Mouse (Mus musculus) lung, embryonic 14.5 days (tissue): ENCODE data around the gene Nat8f1. TPM values are rescaled to one million over a fixed set of nuclear protein-coding genes. Genes with fewer than 3 reads are reported as not detected.
"Not testable (repeated sequence)": the region's sequence is repeated elsewhere in the genome, so short reads cannot be mapped to it uniquely, and the experiment has no call there.

Source experiments
- ATAC-seq: fragments of 200-750 bp; cut with Nextera tagmentation; 2 replicates; pipeline ENCODE4 v1.8.0; 2017; ENCODE audit warnings: mild to moderate bottlenecking, moderate TSS enrichment, moderate library complexity; ENCODE audit not compliant: insufficient read depth
- DNase-seq: peaks from one replicate; pipeline ENCODE4 v3.0.0-alpha.2; 2015
- H3K27ac ChIP-seq: fragments of 300-500 bp; sonication (generic); 2 replicates; pipeline ENCODE4 v1.5.1; 2014; ENCODE audit warnings: low read depth, mild to moderate bottlenecking, moderate library complexity
- H3K27me3 ChIP-seq: fragments of 300-500 bp; sonication (generic); 2 replicates; pipeline ENCODE4 v1.6.1; 2014; ENCODE audit warnings: low read length, control low read depth; ENCODE audit not compliant: insufficient read depth
- H3K36me3 ChIP-seq: fragments of 300-500 bp; sonication (generic); 2 replicates; pipeline ENCODE4 v1.6.1; 2014; ENCODE audit warnings: control low read depth; ENCODE audit not compliant: insufficient read depth
- H3K4me1 ChIP-seq: fragments of 300-500 bp; sonication (generic); 2 replicates; pipeline ENCODE4 v1.6.1; 2014; ENCODE audit warnings: antibody characterized with exemption, control low read depth; ENCODE audit not compliant: insufficient read depth
- H3K4me2 ChIP-seq: fragments of 300-500 bp; sonication (generic); 2 replicates; pipeline ENCODE4 v1.6.1; 2014; ENCODE audit warnings: mild to moderate bottlenecking
- H3K4me3 ChIP-seq: fragments of 300-500 bp; sonication (generic); 2 replicates; pipeline ENCODE4 v1.5.1; 2014; ENCODE audit warnings: low read depth, low read length
- H3K9ac ChIP-seq: fragments of 300-500 bp; sonication (generic); 2 replicates; pipeline ENCODE4 v1.6.1; 2014
- H3K9me3 ChIP-seq: fragments of 300-500 bp; sonication (generic); 2 replicates; pipeline ENCODE4 v1.6.1; 2016; ENCODE audit warnings: low read depth, low read length, control low read depth
- CTCF ChIP-seq: IDR thresholded peaks from 2 replicates; pipeline ENCODE4 v1.5.1; 2016; ENCODE audit warnings: antibody characterized with exemption, low read depth
- WGBS: fragments of 180-500 bp; shearing (Covaris S2); extraction: QIAGEN DNeasy Blood & Tissue Kit; methylation state at CpG from one replicate; pipeline ENCODE4 v1.1.7; 2014; 5-methylcytosine and 5-hydroxymethylcytosine counted together
- polyA plus RNA-seq: library from polyadenylated mRNA; unstranded; fragments of >200 nt; fragmentation: Nextera tagmentation; extraction: Ambion mirVana; gene quantifications from 2 replicates; pipeline ENCODE4 v1.2.1, GENCODE M21; 2014

Nat8f1 gene
- polyA plus RNA-seq, 1 experiment from 2014 or later, result 3.6 TPM

DNA sequence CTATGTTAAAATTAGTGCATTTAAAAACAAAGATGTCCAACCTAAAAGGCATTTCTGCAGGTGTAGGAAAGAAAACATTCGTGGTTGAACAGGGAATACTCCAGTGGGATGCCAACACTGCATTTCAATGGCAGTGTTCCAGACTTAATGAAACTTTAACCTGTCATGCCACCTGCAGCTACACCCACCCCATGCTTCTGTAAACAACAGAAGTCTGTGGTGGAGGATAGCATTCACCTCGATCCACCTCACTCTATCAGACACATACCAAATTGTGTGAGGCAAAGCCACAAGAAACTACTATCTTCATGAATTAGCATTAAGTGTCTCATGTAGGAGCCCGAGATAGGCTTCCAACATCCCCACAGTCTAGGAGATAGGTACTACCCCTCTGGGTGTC lies 7.1 kb downstream of the Nat8f1 start:
- Histone ChIP-seq H3K36me3 (no peaks in the 10 kb centered on the region), H3K4me1 (no peaks in the 10 kb centered on the region), H3K27ac (no peak overlapping the region), H3K9me3 (no peaks in the 10 kb centered on the region), H3K4me2 (no peak overlapping the region), H3K27me3 (no peaks in the 10 kb centered on the region), H3K9ac (no peak overlapping the region), H3K4me3 (no peak overlapping the region)
- ATAC-seq, result no peak
- no peak for TF ChIP-seq CTCF
- WGBS, result 59% methylated on average over 3 of the region's 3 CpGs
- DNase-seq, result no peak

GRCm38 (mm10) chr6:85906911-85907351 lies 8.6 kb downstream of the Nat8f1 start:
- DNase-seq, H3K9me3 ChIP-seq, H3K4me3 ChIP-seq, H3K4me1 ChIP-seq, H3K27me3 ChIP-seq, H3K9ac ChIP-seq, H3K27ac ChIP-seq, ATAC-seq, H3K4me2 ChIP-seq, H3K36me3 ChIP-seq: not testable (repeated sequence)
- WGBS, result 65% methylated on average over 2 of the region's 2 CpGs

GRCm38 (mm10) chr6:85904642-85905061 lies 10.8 kb downstream of the Nat8f1 start, which contains the start of gene Nat8f4:
Gene Nat8f4, minus strand, starts transcription at chr6:85904884.
- H3K4me1 ChIP-seq, H3K9ac ChIP-seq, H3K27ac ChIP-seq, H3K27me3 ChIP-seq, H3K9me3 ChIP-seq, H3K36me3 ChIP-seq: not testable (repeated sequence)
- DNase-seq, result peak; percentile 23
- TF ChIP-seq CTCF, result peak; percentile 88
- H3K4me3 ChIP-seq, result peak within 1 kb of the TSS; percentile 24
- peak within 1 kb of the TSS; percentile 42 for H3K4me2 ChIP-seq
- ATAC-seq, result peak; percentile 58
- WGBS, result 17% methylated on average over 20 of the region's 20 CpGs

- H3K9ac ChIP-seq, result no peak overlapping the region
- no peak for TF ChIP-seq CTCF
- no peak for ATAC-seq
Observed at GRCm38 (mm10) chr6:85902303-85902702, 13.2 kb downstream of the Nat8f1 start.

DNA sequence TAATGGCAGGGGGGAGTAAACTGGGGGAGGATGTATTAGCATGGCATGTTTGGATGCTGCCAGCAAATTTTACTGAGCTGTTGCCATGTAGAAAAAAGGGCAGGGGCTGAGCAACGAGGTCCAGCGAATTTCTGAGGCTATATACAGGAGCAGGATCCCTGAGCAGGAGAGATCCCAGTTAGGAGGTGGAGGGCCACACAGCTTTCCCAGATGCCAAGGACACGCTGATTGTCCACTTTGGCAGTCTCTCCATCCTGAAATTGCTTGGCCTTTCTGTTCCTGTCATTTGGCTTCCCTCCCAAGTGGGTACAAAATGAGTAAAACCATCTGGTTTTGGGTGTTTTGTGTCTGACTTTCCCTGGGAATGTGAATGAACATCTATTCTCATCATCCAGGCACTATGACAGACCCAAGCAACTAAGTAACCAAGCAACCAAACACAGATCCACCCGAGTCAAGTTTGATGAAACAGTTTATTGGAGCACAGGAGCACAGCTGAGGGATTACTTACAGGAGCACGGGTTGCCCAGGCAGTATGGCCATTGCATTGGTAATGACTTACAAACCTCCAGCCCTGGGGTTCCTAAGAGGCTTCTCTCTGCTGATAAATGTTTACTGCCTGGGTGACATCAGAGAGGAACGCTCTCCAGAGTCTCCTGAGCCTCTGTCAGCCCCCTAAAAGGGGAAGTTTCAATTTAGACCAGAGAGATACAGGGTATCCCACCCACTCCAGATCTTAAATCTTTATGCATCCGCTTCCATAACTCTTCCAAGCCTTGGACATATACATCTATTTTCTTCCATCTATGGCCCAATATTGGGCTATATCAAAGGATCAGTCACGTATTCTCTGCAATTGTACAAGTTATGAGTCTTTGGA lies 16.7 kb downstream of the Nat8f1 start:
- H3K4me1 ChIP-seq, H3K27ac ChIP-seq, H3K36me3 ChIP-seq, H3K27me3 ChIP-seq, ATAC-seq, H3K9me3 ChIP-seq, H3K4me3 ChIP-seq, H3K4me2 ChIP-seq, DNase-seq, H3K9ac ChIP-seq: not testable (repeated sequence)
- 62% methylated on average over 7 of the region's 8 CpGs for WGBS

More at GRCm38 (mm10) chr6:85902303-85902702, 13.2 kb downstream of the Nat8f1 start:
- no peaks in the 10 kb centered on the region for H3K27me3 ChIP-seq
- no peak overlapping the region for H3K4me3 ChIP-seq
- no peaks in the 10 kb centered on the region for H3K36me3 ChIP-seq
- no peak for DNase-seq
- H3K27ac ChIP-seq, result no peak overlapping the region
- no peaks in the 10 kb centered on the region for H3K9me3 ChIP-seq
- H3K4me1 ChIP-seq, result no peaks in the 10 kb centered on the region
- WGBS, result 86% methylated on average over 2 of the region's 2 CpGs
- no peak overlapping the region for H3K4me2 ChIP-seq

DNA sequence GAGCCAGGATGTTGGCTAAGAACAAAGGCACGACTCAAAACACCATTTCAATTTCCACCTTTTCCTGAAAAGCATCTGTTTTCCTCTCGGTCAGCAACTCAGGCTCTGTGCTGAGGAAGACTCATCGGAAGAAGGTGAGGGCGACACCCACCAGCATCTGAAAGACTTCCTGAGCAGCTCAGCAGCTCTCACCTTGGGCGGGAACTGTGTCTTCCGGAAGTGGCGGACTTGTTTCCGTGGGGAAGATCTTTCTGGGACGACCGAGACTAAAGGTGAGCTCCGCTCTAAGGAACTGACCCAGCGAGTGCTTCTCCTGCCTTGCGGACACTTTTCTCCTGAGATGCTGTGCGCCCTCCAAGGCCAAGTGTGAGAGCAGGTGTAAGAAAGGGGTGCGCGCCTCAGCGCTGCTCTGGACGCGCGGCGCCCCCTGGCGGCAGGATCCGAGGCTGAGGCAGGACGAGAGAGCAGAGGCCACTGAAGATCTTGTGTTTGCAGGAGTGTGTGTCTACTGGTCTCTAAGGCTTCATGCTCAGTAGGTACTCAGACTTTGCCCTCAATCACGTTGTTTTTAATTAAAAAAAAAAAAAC lies 20.3 kb downstream of the Nat8f1 start:
- peak; percentile 67 for TF ChIP-seq CTCF
- WGBS, result 71% methylated on average over 25 of the region's 25 CpGs
- DNase-seq, result not testable (repeated sequence)

DNA sequence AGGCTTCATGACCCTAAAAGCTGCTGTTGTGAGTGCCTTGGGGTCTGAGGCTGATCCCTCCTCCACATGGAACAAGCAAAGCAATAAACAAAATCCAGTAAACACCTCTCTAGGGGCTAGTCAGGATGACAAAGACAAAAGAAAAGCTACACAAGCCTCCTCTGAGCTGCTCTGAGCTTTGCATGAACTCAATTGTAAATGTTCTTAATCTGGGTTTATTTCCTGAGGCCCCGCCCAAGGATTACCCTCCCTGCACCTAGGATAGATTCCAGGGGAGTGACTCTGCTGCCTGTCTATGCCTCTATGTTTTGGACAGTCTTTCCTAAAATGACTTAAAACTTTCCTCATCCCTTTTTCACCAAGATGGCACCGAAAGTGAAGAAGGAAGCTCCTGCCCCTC lies 26.5 kb downstream of the Nat8f1 start:
- Histone ChIP-seq H3K4me1 (no peaks in the 10 kb centered on the region), H3K4me2 (no peak overlapping the region), H3K4me3 (no peak overlapping the region), H3K9ac (no peak overlapping the region), H3K36me3 (no peaks in the 10 kb centered on the region), H3K27ac (no peak overlapping the region), H3K9me3 (peaks cover 10% of the 10 kb centered on the region; the same call in 1 of the 2 replicates), H3K27me3 (no peaks in the 10 kb centered on the region)
- 91% methylated on average over 2 of the region's 2 CpGs for WGBS
- no peak for ATAC-seq
- DNase-seq, result no peak
- TF ChIP-seq CTCF, result no peak

More for the DNA sequence above, 20.3 kb downstream of the Nat8f1 start:
- not testable (repeated sequence) for H3K27ac ChIP-seq, H3K36me3 ChIP-seq, H3K4me2 ChIP-seq, H3K4me1 ChIP-seq, ATAC-seq, H3K9me3 ChIP-seq, H3K4me3 ChIP-seq, H3K9ac ChIP-seq, H3K27me3 ChIP-seq
